Comparison of ENCODE assay signal across 1 mouse cellular context in genomic region chr2:120562859-120563234, GRCm38 (mm10).
TF ChIP-seq lines count a peak whose summit lies in the region.

No protein-coding gene starts in this region.

TF ChIP-seq in MEL, 35 proteins besides CTCF, POLR2A, EP300 and RAD21 (continued from another document):
- no peak; the same call in 1 of the 2 replicates for TF ChIP-seq GATA1 (IDR thresholded peaks at IDR 0.05; ENCODE audit: low read depth, low read length)
- TF ChIP-seq POLR2AphosphoS2 (IDR thresholded peaks at IDR 0.05; ENCODE audit: low read length), result no peak
- TF ChIP-seq KAT2A (conservative IDR thresholded peaks at IDR 0.05; ENCODE audit: low read depth, low read length), result no peak
- TF ChIP-seq CHD2 (IDR thresholded peaks at IDR 0.05; ENCODE audit: low read length), result no peak
- TF ChIP-seq ZMIZ1 (IDR thresholded peaks at IDR 0.05; ENCODE audit: low read depth, low read length), result no peak
- TF ChIP-seq SIN3A (IDR thresholded peaks at IDR 0.05; ENCODE audit: low read length), result peak; percentile 30
- TF ChIP-seq USF2 (IDR thresholded peaks at IDR 0.05; ENCODE audit: borderline replicate concordance in 1 of 2, insufficient read depth in 1 of 2, low read depth in 1 of 2, low read length in 2 of 2), result no peak
- TF ChIP-seq POLR2AphosphoS5 (IDR thresholded peaks at IDR 0.05; ENCODE audit: borderline replicate concordance, low read depth, low read length), result no peak
- TF ChIP-seq ZNF384 (IDR thresholded peaks at IDR 0.05; ENCODE audit: low read depth, low read length), result peak; percentile 30; the same call in 1 of the 2 replicates
- TF ChIP-seq MYC (IDR thresholded peaks at IDR 0.05; ENCODE audit: low read depth, low read length), result no peak
- TF ChIP-seq JUND (IDR thresholded peaks at IDR 0.05; ENCODE audit: low read depth, low read length), result no peak
- TF ChIP-seq NRF1 (IDR thresholded peaks at IDR 0.05; ENCODE audit: insufficient read depth, low read depth, low read length, poor library complexity, severe bottlenecking), result no peak
- no peak for TF ChIP-seq SMC3 (IDR thresholded peaks at IDR 0.05; ENCODE audit: low read depth, low read length)
- no peak for TF ChIP-seq HCFC1 (IDR thresholded peaks at IDR 0.05; ENCODE audit: low read depth, low read length)
- TF ChIP-seq E2F4 (IDR thresholded peaks at IDR 0.05; ENCODE audit: borderline replicate concordance, low read depth, low read length), result no peak
- no peak; the same call in 1 of the 2 replicates for TF ChIP-seq ETS1 (IDR thresholded peaks at IDR 0.05; ENCODE audit: low read depth, low read length)
- no peak for TF ChIP-seq MAZ (IDR thresholded peaks at IDR 0.05; ENCODE audit: low read depth, low read length)
- TF ChIP-seq ELF1 (IDR thresholded peaks at IDR 0.05; ENCODE audit: low read depth, low read length), result no peak
